Mouse (Mus musculus): ENCODE results near the gene Sdhaf4. TPM values are rescaled to one million over a fixed set of nuclear protein-coding genes. Genes with fewer than 3 reads are reported as not detected.

Gene Sdhaf4
- total RNA-seq, 2 experiments from 2014 or later, result 50.7 to 54.3 TPM

DNA sequence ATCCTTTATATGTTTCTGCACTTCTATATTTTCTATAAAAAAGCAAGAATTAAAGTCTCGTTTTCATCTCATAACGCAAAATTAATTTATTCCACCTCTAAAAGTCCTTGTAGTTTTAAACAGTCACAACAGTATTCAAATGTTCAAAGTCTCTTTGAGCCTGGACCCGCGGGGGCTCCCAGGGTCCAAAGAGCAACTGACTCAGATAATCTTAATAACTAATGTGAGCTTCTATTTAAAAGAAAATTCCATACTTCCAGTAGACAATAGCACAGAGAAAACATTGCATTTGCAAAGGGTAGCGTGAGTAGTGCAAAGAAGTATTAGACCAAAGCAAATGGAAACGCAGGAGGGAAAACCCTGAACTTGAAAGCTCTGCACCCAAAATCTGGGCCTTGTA, 47.4 kb downstream of the Sdhaf4 start:
- no peak for DNase-seq (ENCODE audit: low spot score in 2 of 2)

DNA sequence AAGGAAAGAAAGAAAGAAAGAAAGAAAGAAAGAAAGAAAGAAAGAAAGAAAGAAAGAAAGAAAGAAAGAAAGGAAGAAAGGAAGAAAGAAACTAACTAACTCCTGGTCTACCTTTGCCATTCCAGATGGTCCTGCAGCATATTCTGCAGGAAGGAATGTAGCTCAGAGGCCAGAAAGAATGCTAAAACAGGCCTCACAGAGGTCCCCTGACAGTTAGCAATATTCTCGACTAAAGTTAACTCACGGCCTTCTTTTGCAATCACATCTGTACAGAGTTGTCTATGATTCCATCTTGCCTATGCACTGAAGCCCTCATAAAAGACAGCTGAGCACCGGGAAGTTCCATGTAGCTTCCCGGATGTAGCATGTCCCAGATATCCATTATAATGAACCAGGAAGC, 49.9 kb downstream of the Sdhaf4 start:
- no peak for DNase-seq (ENCODE audit: low spot score in 2 of 2)

DNA sequence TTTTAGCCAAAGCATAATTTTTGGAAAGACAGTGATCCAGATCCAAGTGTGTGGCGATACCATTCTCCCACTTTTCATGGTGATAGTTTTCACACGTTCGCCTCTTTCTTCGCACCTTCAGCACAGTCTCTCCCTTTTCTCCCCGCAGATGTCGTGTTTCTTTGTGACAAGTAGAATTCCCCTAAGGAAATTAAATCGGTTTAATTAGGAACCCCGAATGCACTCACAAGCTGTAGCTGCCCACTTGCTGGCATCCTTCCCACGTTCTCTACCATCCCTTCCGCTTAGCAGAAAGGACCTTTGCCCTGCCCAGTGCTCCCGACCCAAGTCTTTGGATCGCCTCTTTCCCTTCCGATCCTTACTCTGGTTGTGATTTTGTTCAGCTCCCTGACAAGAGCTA, 51.5 kb downstream of the Sdhaf4 start:
- DNase-seq (ENCODE audit: low spot score in 2 of 2), result no peak

DNA sequence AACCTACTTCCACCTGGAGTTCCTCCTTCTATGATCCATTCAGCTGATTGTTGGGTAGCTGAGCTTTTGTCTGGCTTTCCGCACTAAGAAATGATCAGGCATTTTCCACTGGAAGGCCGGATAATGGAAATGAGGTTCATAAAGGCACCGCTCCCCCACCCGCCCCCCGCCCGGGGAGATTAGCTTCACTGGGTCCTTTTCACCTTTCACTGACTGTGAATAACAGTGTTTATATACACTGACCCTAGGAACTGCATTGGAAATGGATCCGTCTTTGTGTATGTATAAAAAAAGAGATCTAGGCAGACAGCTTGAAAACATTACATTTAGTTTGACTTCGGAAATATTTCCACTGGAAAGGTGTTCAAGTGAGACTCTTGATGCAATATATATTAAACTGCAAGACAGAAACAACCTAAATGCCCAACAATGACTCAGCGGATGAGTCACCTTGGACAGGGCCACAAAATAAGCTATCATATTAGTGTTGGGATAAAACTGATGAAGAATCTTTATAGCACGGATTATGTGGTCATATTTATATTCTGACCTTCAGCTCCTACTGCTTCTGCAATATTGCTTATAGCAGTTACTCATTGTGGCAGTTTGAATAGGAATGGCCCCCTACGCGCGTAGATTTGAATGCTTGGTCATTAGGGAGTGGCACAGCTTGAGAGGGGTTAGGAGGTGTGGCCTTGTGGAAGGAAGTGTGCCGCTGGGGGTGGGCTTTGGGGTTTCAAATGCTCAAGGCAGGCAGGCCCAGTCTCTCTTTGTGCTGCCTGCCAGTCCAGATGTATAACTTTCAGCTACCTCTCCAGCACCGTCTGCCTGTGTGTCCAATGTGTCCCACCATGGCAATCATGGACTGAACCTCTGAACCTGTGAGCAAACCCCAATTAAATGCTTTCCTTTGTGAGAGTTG, 56.4 kb downstream of the Sdhaf4 start:
- DNase-seq (ENCODE audit: low spot score in 2 of 2), result no peak

DNA sequence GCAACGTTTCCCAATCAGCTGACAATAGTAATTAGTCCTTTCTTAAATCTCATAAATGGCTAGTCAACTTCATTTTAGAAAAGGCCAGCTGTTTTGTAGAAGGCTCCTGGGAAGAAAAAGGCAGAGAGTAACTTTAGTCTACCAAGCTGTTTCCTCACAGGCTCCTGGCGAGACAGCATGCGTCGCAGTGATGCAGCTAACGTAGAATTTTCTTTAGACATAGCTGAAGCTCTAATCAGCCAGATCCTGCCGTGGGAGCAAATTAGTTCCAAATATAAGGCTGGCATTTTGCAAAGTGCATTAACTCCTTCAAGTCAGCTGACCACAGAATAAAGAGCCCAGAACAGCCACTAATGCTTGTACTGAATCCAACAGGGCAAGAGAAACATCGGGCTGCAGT, 57.2 kb downstream of the Sdhaf4 start:
- peak in 1 of 2 experiments; percentile 17 for DNase-seq (ENCODE audit: low spot score in 2 of 2)

Other genes with a start within 250 kb of the Sdhaf4 start
- gene B3gat2, start 243.9 kb downstream of the Sdhaf4 start, total RNA-seq (2021), result 10 to 100 TPM; 10.5 to 11.9 TPM
- 100 to 1,000 TPM; 129 to 140 TPM for gene Smap1, start 83.3 kb downstream of the Sdhaf4 start, total RNA-seq (2021)
- 10 to 100 TPM; 23.5 to 23.8 TPM for gene Fam135a, start 94.7 kb upstream of the Sdhaf4 start, total RNA-seq (2021)
- under 1 TPM; 0.25 to 0.30 TPM for gene Col9a1, start 172.0 kb upstream of the Sdhaf4 start, total RNA-seq (2021)